Mouse (Mus musculus) forebrain, embryonic 10.5 days (tissue): ENCODE data around the gene Ugt1a7c. TPM values are rescaled to one million over a fixed set of nuclear protein-coding genes. Genes with fewer than 3 reads are reported as not detected.

Experiments used
- DNase-seq: peaks from one replicate; pipeline ENCODE4 v3.0.0-alpha.2; 2017; ENCODE audit warnings: low spot score; ENCODE audit errors: extremely low spot score
- H3K27ac ChIP-seq: fragments of 300-500 bp; sonication (generic); 2 replicates; pipeline ENCODE4 v1.5.1; 2016; ENCODE audit warnings: mild to moderate bottlenecking
- H3K27me3 ChIP-seq: fragments of 300-500 bp; sonication (generic); 2 replicates; pipeline ENCODE4 v1.6.1; 2016; ENCODE audit warnings: mild to moderate bottlenecking; ENCODE audit not compliant: poor library complexity, severe bottlenecking
- H3K36me3 ChIP-seq: fragments of 300-500 bp; sonication (generic); replicated peaks from 2 replicates; pipeline ENCODE4 v1.6.1; 2016; ENCODE audit warnings: mild to moderate bottlenecking, moderate library complexity
- H3K4me1 ChIP-seq: fragments of 300-500 bp; sonication (generic); 2 replicates; pipeline ENCODE4 v1.6.1; 2016
- H3K4me3 ChIP-seq: fragments of 300-500 bp; sonication (generic); 2 replicates; pipeline ENCODE4 v1.5.1; 2016; ENCODE audit warnings: mild to moderate bottlenecking, moderate library complexity
- H3K9me3 ChIP-seq: fragments of 300-500 bp; sonication (generic); 2 replicates; pipeline ENCODE4 v1.6.1; 2016; ENCODE audit warnings: mild to moderate bottlenecking, moderate library complexity
- WGBS: fragments of 180-500 bp; shearing (Covaris S2); methylation state at CpG from one replicate; pipeline ENCODE4 v1.1.7; 2016; 5-methylcytosine and 5-hydroxymethylcytosine counted together
- polyA plus RNA-seq: library from polyadenylated mRNA; unstranded; fragments of >200 nt; fragmentation: Nextera tagmentation; extraction: Ambion mirVana; gene quantifications from 2 replicates; pipeline ENCODE4 v1.2.1, GENCODE M21; 2016

The Ugt1a7c gene
- polyA plus RNA-seq, 1 experiment from 2014 or later = 0.32 TPM

GRCm38 (mm10) chr1:88258881-88259642, 164.2 kb downstream of the Ugt1a7c start:
- no peak overlapping the region for H3K4me3 ChIP-seq
- DNase-seq = no peak
- H3K4me1 ChIP-seq = no peaks in the 10 kb centered on the region
- H3K9me3 ChIP-seq = peaks cover 100% of the 10 kb centered on the region
- H3K36me3 ChIP-seq = peaks cover 49% of the 10 kb centered on the region
- no peaks in the 10 kb centered on the region for H3K27me3 ChIP-seq
- 80% methylated on average over 8 of the region's 8 CpGs for WGBS
- no peak overlapping the region for H3K27ac ChIP-seq

DNA sequence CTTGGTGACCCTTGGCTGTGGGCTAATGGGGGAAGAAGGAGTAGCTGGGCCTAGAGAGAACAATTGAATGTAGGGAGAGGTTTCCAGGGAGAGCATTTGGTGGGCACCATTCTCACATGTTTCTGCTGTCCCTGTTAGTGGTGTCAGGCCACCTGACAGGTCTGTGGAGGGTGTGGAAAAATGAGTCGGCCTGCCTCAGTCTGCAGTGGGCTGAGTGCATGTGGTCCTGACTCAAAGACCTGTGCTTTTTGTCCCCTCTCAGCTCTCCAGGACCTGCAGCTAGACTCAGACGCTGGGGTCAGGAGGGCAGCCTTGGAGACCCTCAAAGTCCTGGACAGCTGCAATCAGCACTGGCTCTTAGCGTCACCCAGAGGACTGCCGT, 164.8 kb downstream of the Ugt1a7c start:
- peaks cover 100% of the 10 kb centered on the region for H3K9me3 ChIP-seq
- H3K4me1 ChIP-seq = no peaks in the 10 kb centered on the region
- H3K36me3 ChIP-seq = peaks cover 54% of the 10 kb centered on the region
- no peak overlapping the region for H3K27ac ChIP-seq
- no peak for DNase-seq
- 81% methylated on average over 4 of the region's 4 CpGs for WGBS
- H3K27me3 ChIP-seq = no peaks in the 10 kb centered on the region
- no peak overlapping the region for H3K4me3 ChIP-seq

- no peaks in the 10 kb centered on the region for H3K4me1 ChIP-seq
- peaks cover 100% of the 10 kb centered on the region for H3K9me3 ChIP-seq
- 87% methylated on average over 6 of the region's 6 CpGs for WGBS
- no peak overlapping the region for H3K27ac ChIP-seq
- H3K27me3 ChIP-seq = no peaks in the 10 kb centered on the region
- no peak for DNase-seq
- H3K36me3 ChIP-seq = peaks cover 59% of the 10 kb centered on the region
- no peak overlapping the region for H3K4me3 ChIP-seq
Measured at GRCm38 (mm10) chr1:88260114-88260513, 165.3 kb downstream of the Ugt1a7c start.

DNA sequence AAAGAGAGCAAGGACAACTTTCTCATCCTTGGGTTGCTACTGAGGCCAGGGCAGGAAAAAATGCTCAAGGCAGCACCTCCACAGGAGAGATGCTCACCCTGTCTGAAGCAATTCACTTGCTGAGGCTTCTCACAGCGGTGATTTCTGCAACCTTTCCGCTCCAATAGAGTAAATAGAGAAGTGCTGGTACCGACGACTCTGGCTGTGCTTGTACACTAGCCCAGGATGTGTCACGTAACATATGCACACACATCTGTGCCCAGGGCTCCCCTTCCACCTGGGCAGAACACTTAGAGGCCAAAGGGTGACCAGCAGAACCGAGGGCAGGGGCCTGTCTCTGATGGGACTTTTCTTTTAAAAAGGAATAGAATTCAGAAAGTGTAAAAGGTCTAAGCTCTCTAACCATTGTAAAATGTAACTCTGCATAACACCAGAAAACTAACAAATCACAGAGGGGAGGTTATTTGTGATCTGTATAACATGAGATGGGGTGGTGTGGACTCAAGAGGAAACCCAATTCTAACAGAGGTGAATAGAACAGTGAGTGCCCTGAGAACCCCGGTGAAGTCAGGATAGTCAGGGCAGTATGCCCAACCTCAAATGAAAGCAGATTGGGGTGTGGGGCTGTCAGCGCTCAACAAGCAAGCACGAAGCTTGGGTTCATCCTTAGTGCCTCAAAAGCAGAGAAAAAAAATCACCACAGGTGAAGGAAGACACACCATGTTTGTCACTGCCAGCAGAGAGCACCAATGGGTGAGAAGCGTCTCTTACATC, 165.9 kb downstream of the Ugt1a7c start:
- Histone ChIP-seq H3K4me1 (no peaks in the 10 kb centered on the region), H3K27me3 (no peaks in the 10 kb centered on the region), H3K27ac (no peak overlapping the region), H3K4me3 (no peak overlapping the region), H3K36me3 (peaks cover 66% of the 10 kb centered on the region), H3K9me3 (peaks cover 100% of the 10 kb centered on the region)
- DNase-seq = no peak
- WGBS = 86% methylated on average over 10 of the region's 10 CpGs

GRCm38 (mm10) chr1:88261706-88262105, 166.8 kb downstream of the Ugt1a7c start:
- WGBS = 89% methylated on average over 7 of the region's 7 CpGs
- Histone ChIP-seq H3K4me3 (no peak overlapping the region), H3K27ac (no peak overlapping the region), H3K36me3 (peaks cover 75% of the 10 kb centered on the region), H3K4me1 (no peaks in the 10 kb centered on the region), H3K27me3 (no peaks in the 10 kb centered on the region), H3K9me3 (peaks cover 99% of the 10 kb centered on the region)
- DNase-seq = no peak

DNA sequence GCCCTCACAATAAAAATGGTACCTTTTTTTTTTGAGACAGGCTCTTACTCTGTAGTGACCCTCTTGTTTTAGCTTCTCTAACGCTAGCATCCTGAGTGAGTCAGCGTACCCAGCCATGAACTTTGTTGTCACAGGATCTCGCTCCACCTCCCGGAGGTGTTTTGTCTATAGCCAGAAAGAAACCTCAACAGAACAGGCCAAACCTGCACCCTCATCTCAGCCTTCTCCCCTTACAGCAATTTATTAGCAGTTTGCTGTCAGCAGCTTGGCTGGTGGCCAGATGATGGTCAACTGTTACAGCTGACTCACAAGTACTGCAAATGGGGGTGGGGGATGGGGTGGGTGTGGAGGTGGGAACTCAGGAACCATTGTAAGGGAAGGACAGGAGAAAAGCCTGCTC, 167.4 kb downstream of the Ugt1a7c start:
- peaks cover 80% of the 10 kb centered on the region for H3K36me3 ChIP-seq
- H3K4me3 ChIP-seq = no peak overlapping the region
- no peak overlapping the region for H3K27ac ChIP-seq
- no peaks in the 10 kb centered on the region for H3K27me3 ChIP-seq
- DNase-seq = no peak
- no peaks in the 10 kb centered on the region for H3K4me1 ChIP-seq
- 89% methylated on average over 4 of the region's 4 CpGs for WGBS
- H3K9me3 ChIP-seq = peaks cover 99% of the 10 kb centered on the region

GRCm38 (mm10) chr1:88262961-88263360, 168.1 kb downstream of the Ugt1a7c start:
- no peak overlapping the region for H3K27ac ChIP-seq
- peaks cover 99% of the 10 kb centered on the region for H3K9me3 ChIP-seq
- WGBS = 78% methylated on average over 6 of the region's 6 CpGs
- peaks cover 88% of the 10 kb centered on the region for H3K36me3 ChIP-seq
- no peaks in the 10 kb centered on the region for H3K4me1 ChIP-seq
- H3K4me3 ChIP-seq = no peak overlapping the region
- H3K27me3 ChIP-seq = no peaks in the 10 kb centered on the region
- DNase-seq = no peak

DNA sequence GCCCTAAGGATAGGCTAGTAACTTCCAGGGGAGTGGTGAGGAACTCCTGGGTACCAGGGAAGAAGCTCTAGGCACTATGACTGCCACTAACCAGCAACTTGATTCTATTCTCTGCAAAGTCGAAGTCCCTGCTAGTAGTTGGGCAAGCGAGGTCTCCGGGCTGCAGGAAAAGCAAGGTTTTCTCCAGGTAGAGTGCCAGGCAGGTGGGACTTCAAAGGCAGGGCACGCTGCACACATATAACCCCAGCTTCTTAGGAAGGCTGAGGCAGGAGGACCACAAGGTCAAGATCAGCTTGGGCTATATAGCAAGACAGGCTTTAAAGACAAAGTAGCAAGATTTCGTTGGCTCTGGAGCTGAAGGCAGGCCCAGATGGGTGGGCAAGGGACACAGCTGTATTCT, 168.9 kb downstream of the Ugt1a7c start:
- peaks cover 96% of the 10 kb centered on the region for H3K9me3 ChIP-seq
- peaks cover 96% of the 10 kb centered on the region for H3K36me3 ChIP-seq
- H3K27me3 ChIP-seq = no peaks in the 10 kb centered on the region
- H3K4me1 ChIP-seq = no peaks in the 10 kb centered on the region
- H3K4me3 ChIP-seq = no peak overlapping the region
- 90% methylated on average over 5 of the region's 5 CpGs for whole genome bisulfite sequencing
- H3K27ac ChIP-seq = no peak overlapping the region
- DNase-seq = no peak

DNA sequence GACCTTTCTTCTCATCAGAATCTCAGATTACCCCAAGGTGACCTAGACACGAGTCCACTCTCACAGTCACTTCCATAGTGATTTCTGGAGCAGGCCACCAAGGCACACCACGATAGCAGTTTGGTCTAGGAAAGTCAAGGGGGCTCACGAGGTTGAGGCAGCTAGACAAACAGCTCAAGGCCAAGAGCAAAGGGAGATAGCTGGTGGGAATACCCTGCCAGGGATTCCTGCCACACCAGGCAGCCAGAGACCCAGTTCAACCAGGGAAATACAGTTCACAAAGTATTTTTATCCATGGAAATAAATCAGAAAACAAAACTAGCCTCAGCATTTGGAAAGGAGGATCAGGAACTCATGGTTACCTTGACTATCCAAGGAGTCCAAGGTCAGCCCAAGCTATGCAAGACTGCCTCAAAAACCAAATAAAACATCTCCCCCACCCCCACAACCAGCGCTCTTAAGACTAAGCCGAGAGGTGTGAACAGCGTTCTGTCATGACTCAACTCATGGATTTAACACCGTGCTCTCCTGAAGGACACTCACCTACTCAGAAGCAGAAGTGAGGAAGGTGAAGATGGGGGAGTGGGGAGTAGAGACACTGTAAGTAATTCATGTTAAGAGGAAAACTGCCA, 169.5 kb downstream of the Ugt1a7c start:
- peaks cover 100% of the 10 kb centered on the region for H3K36me3 ChIP-seq
- H3K9me3 ChIP-seq = peaks cover 93% of the 10 kb centered on the region
- H3K4me1 ChIP-seq = no peaks in the 10 kb centered on the region
- WGBS = 89% methylated on average over 7 of the region's 7 CpGs
- no peaks in the 10 kb centered on the region for H3K27me3 ChIP-seq
- DNase-seq = no peak
- no peak overlapping the region for H3K27ac ChIP-seq
- H3K4me3 ChIP-seq = no peak overlapping the region

- no peaks in the 10 kb centered on the region for H3K27me3 ChIP-seq
- H3K36me3 ChIP-seq = peaks cover 100% of the 10 kb centered on the region
- H3K4me1 ChIP-seq = no peaks in the 10 kb centered on the region
- H3K27ac ChIP-seq = no peak overlapping the region
- H3K9me3 ChIP-seq = peaks cover 92% of the 10 kb centered on the region
- no peak overlapping the region for H3K4me3 ChIP-seq
- 82% methylated on average over 4 of the region's 4 CpGs for WGBS
- no peak for DNase-seq
Measured at GRCm38 (mm10) chr1:88264869-88265240, 170.0 kb downstream of the Ugt1a7c start.

DNA sequence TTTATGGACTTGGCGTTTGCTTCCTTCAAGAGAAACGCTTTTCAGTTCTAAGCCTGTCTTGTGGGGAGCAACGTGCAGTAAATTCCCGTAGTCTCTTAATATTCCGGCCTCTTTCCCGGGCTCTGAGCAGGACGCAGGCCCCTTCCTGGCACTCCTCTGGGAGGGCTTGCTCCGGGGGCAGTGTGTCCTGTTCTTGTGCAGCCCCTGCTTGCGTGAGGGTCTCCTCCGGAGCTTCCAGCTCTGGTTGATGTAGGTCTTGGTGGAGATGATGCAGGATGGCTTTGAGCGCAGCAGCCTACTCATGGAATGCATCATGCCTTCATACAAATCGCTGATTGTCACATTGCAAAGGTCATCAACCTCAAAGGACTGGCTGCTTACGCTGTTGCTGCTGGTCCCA, 171.3 kb downstream of the Ugt1a7c start:
- Histone ChIP-seq H3K4me1 (no peaks in the 10 kb centered on the region), H3K9me3 (peaks cover 80% of the 10 kb centered on the region), H3K4me3 (no peak overlapping the region), H3K36me3 (peaks cover 96% of the 10 kb centered on the region), H3K27ac (no peak overlapping the region), H3K27me3 (no peaks in the 10 kb centered on the region)
- DNase-seq = no peak
- 90% methylated on average over 13 of the region's 13 CpGs for WGBS

GRCm38 (mm10) chr1:88267489-88267888, 172.6 kb downstream of the Ugt1a7c start:
- Histone ChIP-seq H3K36me3 (peaks cover 96% of the 10 kb centered on the region), H3K9me3 (peaks cover 74% of the 10 kb centered on the region), H3K27ac (no peak overlapping the region), H3K4me1 (no peaks in the 10 kb centered on the region), H3K27me3 (no peaks in the 10 kb centered on the region), H3K4me3 (no peak overlapping the region)
- DNase-seq = no peak
- WGBS = 93% methylated on average over 6 of the region's 6 CpGs

- DNase-seq = no peak
- H3K36me3 ChIP-seq = peaks cover 96% of the 10 kb centered on the region
- H3K4me3 ChIP-seq = no peak overlapping the region
- H3K27me3 ChIP-seq = no peaks in the 10 kb centered on the region
- H3K27ac ChIP-seq = no peak overlapping the region
- peaks cover 72% of the 10 kb centered on the region for H3K9me3 ChIP-seq
- H3K4me1 ChIP-seq = no peaks in the 10 kb centered on the region
- 89% methylated on average over 6 of the region's 6 CpGs for WGBS
Measured at GRCm38 (mm10) chr1:88268070-88268469, 173.2 kb downstream of the Ugt1a7c start.
